Mouse (Mus musculus) intestine, embryonic 16.5 days (tissue): ENCODE measurements around the gene Sec16a. TPM values are rescaled to one million over a fixed set of nuclear protein-coding genes. Genes with fewer than 3 reads are reported as not detected.

ENCODE experiments used
- ATAC-seq: fragments of 200-750 bp; cut with Nextera tagmentation; 2 replicates; pipeline ENCODE4 v1.8.0; 2017; ENCODE audit warnings: moderate TSS enrichment, moderate library complexity
- H3K27ac ChIP-seq: fragments of 300-500 bp; sonication (generic); 2 replicates; pipeline ENCODE4 v1.5.1; 2014; ENCODE audit warnings: mild to moderate bottlenecking, low read length
- H3K27me3 ChIP-seq: fragments of 300-500 bp; sonication (generic); replicated peaks from 2 replicates; pipeline ENCODE4 v1.6.1; 2014; ENCODE audit warnings: low read length, control low read depth, mixed read lengths; ENCODE audit not compliant: control insufficient read depth, insufficient read depth
- H3K36me3 ChIP-seq: fragments of 300-500 bp; sonication (generic); 2 replicates; pipeline ENCODE4 v1.6.1; 2014; ENCODE audit warnings: low read length, control low read depth; ENCODE audit not compliant: control insufficient read depth, insufficient read depth
- H3K4me1 ChIP-seq: fragments of 300-500 bp; sonication (generic); 2 replicates; pipeline ENCODE4 v1.6.1; 2014; ENCODE audit warnings: low read length, control low read depth, mixed read lengths; ENCODE audit not compliant: control insufficient read depth, insufficient read depth
- H3K4me2 ChIP-seq: fragments of 300-500 bp; sonication (generic); 2 replicates; pipeline ENCODE4 v1.6.1; 2014; ENCODE audit warnings: low read depth, low read length, control low read depth
- H3K4me3 ChIP-seq: fragments of 300-500 bp; sonication (generic); 2 replicates; pipeline ENCODE4 v1.5.1; 2014; ENCODE audit warnings: mild to moderate bottlenecking, low read length
- H3K9ac ChIP-seq: fragments of 300-500 bp; sonication (generic); 2 replicates; pipeline ENCODE4 v1.6.1; 2014; ENCODE audit warnings: low read depth, low read length
- H3K9me3 ChIP-seq: fragments of 300-500 bp; sonication (generic); 2 replicates; pipeline ENCODE4 v1.6.1; 2016; ENCODE audit warnings: low read length, control low read depth; ENCODE audit not compliant: control insufficient read depth
- WGBS: fragments of 180-500 bp; shearing (Covaris S2); extraction: QIAGEN DNeasy Blood & Tissue Kit; methylation state at CpG from one replicate; pipeline ENCODE4 v1.1.7; 2014; 5-methylcytosine and 5-hydroxymethylcytosine counted together
- polyA plus RNA-seq: library from polyadenylated mRNA; unstranded; fragments of >200 nt; fragmentation: Nextera tagmentation; extraction: Ambion mirVana; gene quantifications from 2 replicates; pipeline ENCODE4 v1.2.1, GENCODE M21; 2015

Sec16a gene
- polyA plus RNA-seq, 1 experiment from 2014 or later, result 19.1 TPM

GRCm38 (mm10) chr2:26475505-26476430, 30.8 kb upstream of the Sec16a start:
- WGBS, result 72% methylated on average over 13 of the region's 13 CpGs
- H3K4me2 ChIP-seq, result no peak overlapping the region
- no peaks in the 10 kb centered on the region for H3K27me3 ChIP-seq
- no peak overlapping the region for H3K4me3 ChIP-seq
- H3K36me3 ChIP-seq, result peaks cover 46% of the 10 kb centered on the region
- no peak overlapping the region for H3K9ac ChIP-seq
- no peak; the same call in 1 of the 2 replicates for ATAC-seq
- H3K9me3 ChIP-seq, result no peaks in the 10 kb centered on the region
- H3K27ac ChIP-seq, result peak overlapping the region; percentile 35
- H3K4me1 ChIP-seq, result 0 out of 2 replicates have a peak, but pooled peaks cover 6% of the 10 kb centered on the region

DNA sequence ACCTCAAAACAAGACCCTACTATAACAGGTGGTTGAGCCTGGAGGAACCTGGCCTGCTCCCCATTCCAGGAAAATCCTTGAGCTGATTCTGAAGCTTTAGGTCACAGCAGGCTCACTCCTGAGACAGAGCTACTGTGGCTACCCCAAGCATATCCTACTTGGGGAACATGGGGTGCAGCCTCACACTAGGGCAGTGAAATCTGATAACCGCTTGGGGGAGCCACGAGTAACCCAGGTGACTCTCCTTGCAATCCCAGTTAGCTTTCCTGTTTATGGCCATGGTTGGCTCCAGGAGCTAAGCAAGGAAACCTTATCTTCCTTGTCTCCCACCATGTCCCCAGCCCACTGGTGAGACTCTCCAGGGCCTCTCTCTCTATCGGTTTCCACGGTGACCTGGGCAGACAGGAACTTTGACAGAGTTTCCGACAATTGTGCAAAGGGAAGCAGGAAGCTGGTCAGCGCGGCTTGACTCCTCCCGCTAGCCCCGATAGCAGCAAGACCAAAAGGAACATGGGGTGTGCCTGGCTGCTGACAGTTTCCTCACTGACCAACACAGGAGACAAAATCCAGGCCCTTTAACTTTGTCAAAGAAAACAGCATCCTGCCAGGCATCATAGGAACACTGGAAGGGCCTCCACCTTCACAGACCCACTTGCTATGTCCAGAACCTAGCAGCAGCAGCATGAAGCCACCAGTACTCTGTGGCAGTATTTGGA, 29.9 kb upstream of the Sec16a start:
- peak; percentile 40 for ATAC-seq

GRCm38 (mm10) chr2:26472312-26473090, 27.5 kb upstream of the Sec16a start:
- Histone ChIP-seq H3K9ac (no peak overlapping the region), H3K36me3 (peaks cover 38% of the 10 kb centered on the region), H3K27me3 (no peaks in the 10 kb centered on the region), H3K27ac (no peak overlapping the region), H3K4me3 (no peak overlapping the region), H3K4me1 (0 out of 2 replicates have a peak, but pooled peaks cover 6% of the 10 kb centered on the region), H3K9me3 (no peaks in the 10 kb centered on the region), H3K4me2 (no peak overlapping the region)
- WGBS, result 86% methylated on average over 11 of the region's 11 CpGs
- no peak for ATAC-seq

More for the DNA sequence above, 29.9 kb upstream of the Sec16a start:
- Histone ChIP-seq H3K9ac (no peak overlapping the region), H3K9me3 (no peaks in the 10 kb centered on the region), H3K27ac (peak overlapping the region; percentile 35), H3K4me3 (no peak overlapping the region), H3K4me2 (no peak overlapping the region), H3K27me3 (no peaks in the 10 kb centered on the region), H3K4me1 (0 out of 2 replicates have a peak, but pooled peaks cover 6% of the 10 kb centered on the region), H3K36me3 (peaks cover 45% of the 10 kb centered on the region)
- 31% methylated on average over 9 of the region's 9 CpGs for WGBS

DNA sequence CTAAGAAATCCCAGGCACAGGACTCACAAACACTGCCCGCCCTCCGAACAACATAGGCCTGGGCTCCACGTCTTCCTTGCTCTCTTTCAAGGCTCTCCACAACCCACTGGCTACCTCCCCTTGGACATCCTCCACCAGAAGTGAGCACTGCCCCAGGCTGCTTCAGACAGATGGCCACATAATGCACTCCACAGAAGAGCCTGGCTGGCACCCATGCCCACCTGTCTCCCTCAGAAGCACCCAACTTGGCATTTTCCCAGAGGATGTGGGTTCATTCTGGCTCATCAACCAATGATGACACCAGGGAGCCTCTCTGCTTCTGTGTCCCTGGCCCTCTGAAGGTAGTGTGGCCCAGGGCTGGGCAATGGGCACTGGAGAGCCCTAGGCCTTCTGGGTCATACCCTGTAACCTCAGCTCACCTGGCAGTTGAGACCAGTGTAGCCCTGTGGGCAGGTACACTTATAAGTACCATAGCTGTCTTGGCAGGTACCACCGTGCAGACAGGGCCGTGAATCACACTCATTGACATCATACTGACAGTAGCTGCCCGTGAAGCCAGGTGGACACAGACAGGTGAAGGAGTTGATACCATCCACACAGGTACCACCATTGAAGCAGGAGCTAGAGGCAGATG, 26.8 kb upstream of the Sec16a start:
- Histone ChIP-seq H3K9ac (no peak overlapping the region), H3K4me2 (no peak overlapping the region), H3K27ac (no peak overlapping the region), H3K36me3 (peaks cover 39% of the 10 kb centered on the region), H3K9me3 (no peaks in the 10 kb centered on the region), H3K4me3 (no peak overlapping the region), H3K27me3 (no peaks in the 10 kb centered on the region), H3K4me1 (0 out of 2 replicates have a peak, but pooled peaks cover 6% of the 10 kb centered on the region)
- WGBS, result 90% methylated on average over 6 of the region's 6 CpGs
- ATAC-seq, result no peak

DNA sequence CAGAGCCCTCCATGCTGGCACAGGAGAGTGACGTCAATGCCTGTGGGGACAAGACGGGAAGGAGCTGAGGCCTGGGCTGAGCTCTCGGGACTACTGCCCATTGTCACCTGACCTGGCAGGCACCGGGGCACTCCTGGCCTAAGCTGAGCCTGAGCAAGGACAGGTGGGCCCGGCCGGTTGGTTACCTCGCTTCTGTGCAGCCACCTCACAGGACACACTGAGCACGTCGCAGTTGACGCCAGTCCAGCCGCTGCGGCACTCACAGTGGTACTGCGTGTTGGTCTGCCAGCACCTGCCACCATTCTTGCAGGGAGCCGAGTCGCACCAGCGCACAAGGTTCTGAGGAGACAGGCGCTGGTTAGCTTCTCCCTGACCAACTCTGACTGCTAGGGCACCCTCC, 26.0 kb upstream of the Sec16a start:
- no peak overlapping the region for H3K9ac ChIP-seq
- H3K4me1 ChIP-seq, result 0 out of 2 replicates have a peak, but pooled peaks cover 6% of the 10 kb centered on the region
- no peaks in the 10 kb centered on the region for H3K27me3 ChIP-seq
- H3K27ac ChIP-seq, result no peak overlapping the region
- H3K9me3 ChIP-seq, result no peaks in the 10 kb centered on the region
- no peak overlapping the region for H3K4me2 ChIP-seq
- WGBS, result 91% methylated on average over 17 of the region's 17 CpGs
- H3K4me3 ChIP-seq, result no peak overlapping the region
- peaks cover 40% of the 10 kb centered on the region for H3K36me3 ChIP-seq
- no peak for ATAC-seq

DNA sequence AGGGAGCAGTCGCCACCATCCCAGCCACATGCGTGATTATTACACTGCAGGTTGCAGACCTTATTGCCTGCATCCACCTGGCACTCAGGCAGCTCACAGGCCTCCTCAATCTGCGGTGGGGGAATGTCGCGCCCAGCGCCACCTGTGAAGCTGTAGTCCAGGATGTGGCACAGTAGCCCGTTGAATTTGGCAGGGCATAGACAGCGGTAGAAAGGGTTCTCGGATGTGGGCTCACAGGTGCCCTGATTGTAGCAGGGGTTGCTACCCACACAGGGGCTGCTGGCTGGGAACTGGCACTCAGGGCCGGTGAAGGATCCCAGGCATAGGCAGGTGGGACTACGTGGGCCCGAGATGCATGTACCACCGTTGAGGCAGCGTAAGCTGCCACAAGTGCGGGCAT, 23.4 kb upstream of the Sec16a start:
- H3K36me3 ChIP-seq, result peaks cover 40% of the 10 kb centered on the region

DNA sequence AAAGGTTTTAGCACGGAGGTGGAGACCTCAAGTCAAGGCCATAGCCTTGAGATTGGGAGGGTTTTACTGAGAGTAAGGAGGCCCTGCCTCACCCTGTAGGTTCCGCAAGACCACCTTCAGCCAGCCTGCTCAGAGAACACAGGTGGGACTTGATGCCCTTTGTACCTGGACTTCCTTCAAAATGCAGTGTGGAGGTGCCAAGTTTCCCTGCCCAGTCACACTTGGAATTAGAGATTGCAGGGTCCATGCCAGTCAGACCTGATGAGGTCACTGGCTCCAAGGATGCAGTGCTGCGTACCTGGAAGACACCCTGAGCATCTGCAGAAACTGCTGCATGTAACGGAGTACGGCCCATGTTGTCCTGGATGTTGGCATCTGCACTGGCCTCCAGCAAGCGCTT, 18.4 kb upstream of the Sec16a start:
- 95% methylated on average over 6 of the region's 6 CpGs for WGBS
- H3K27me3 ChIP-seq, result no peaks in the 10 kb centered on the region
- H3K4me3 ChIP-seq, result no peak overlapping the region
- H3K4me1 ChIP-seq, result peaks cover 17% of the 10 kb centered on the region
- ATAC-seq, result no peak
- no peak overlapping the region for H3K27ac ChIP-seq
- H3K36me3 ChIP-seq, result peaks cover 36% of the 10 kb centered on the region
- no peak overlapping the region for H3K4me2 ChIP-seq
- no peaks in the 10 kb centered on the region for H3K9me3 ChIP-seq
- no peak overlapping the region for H3K9ac ChIP-seq

More for the DNA sequence above, 23.4 kb upstream of the Sec16a start:
- 95% methylated on average over 15 of the region's 15 CpGs for WGBS
- no peak for ATAC-seq
- H3K4me1 ChIP-seq, result no peaks in the 10 kb centered on the region
- H3K4me2 ChIP-seq, result no peak overlapping the region
- no peak overlapping the region for H3K4me3 ChIP-seq
- H3K9ac ChIP-seq, result no peak overlapping the region
- H3K27me3 ChIP-seq, result no peaks in the 10 kb centered on the region
- no peak overlapping the region for H3K27ac ChIP-seq
- H3K9me3 ChIP-seq, result no peaks in the 10 kb centered on the region

GRCm38 (mm10) chr2:26462980-26463379, 18.0 kb upstream of the Sec16a start:
- no peak overlapping the region for H3K4me2 ChIP-seq
- no peak overlapping the region for H3K9ac ChIP-seq
- no peak overlapping the region for H3K4me3 ChIP-seq
- 83% methylated on average over 3 of the region's 3 CpGs for WGBS
- no peak for ATAC-seq
- H3K27me3 ChIP-seq, result no peaks in the 10 kb centered on the region
- H3K4me1 ChIP-seq, result peaks cover 21% of the 10 kb centered on the region
- H3K9me3 ChIP-seq, result no peaks in the 10 kb centered on the region
- H3K36me3 ChIP-seq, result peaks cover 36% of the 10 kb centered on the region
- H3K27ac ChIP-seq, result no peak overlapping the region
